Mouse (Mus musculus): ENCODE results near the gene Arhgef15.

Gene Arhgef15

DNA sequence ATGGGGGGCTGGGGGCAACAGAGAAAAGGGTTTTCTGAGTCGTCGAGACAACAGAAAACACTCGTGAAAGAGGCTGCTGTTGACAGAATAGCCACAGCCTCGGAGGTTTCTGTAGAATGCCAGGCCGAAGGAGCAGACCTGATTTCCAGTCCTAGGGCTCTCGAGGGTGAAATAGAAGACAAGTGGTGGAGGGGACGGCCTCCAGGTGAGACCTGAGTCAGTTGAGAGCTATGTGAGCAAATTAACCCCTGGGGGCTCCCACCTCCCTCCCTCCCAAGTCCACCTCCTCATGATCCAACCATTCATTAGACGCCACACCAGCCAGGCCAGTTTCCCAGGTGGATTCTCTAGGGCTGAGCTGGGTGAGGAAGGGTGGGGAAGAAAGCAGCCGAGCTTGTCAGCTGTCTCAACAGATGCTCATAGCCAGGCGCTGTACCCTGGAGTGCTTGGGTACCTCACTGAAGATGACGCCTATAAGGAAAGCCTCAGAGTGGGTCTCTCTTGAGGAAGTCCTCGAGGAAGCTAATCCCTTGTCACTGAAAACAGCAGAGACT, 63.3 kb downstream of the Arhgef15 start:
- no peak for DNase-seq (ENCODE audit: low spot score in 2 of 2)
